Mouse (Mus musculus) gonadal fat pad, adult 2 months (tissue): ENCODE data around the gene Fhdc1. TPM values are rescaled to one million over a fixed set of nuclear protein-coding genes. Genes with fewer than 3 reads are reported as not detected.

Source experiments
- DNase-seq: peaks from one replicate; pipeline ENCODE4 v3.0.0-alpha.2; 2012; ENCODE audit warnings: low read depth
- polyA plus RNA-seq: library from polyadenylated mRNA; depleted of rRNA; stranded (reverse); fragments of >200 nt; gene quantifications from 2 replicates; pipeline ENCODE4 v1.2.3, GENCODE M21; 2012; rRNA removed

Fhdc1 gene
- 1.7 and 2.3 TPM in 2 replicates for polyA plus RNA-seq

DNA sequence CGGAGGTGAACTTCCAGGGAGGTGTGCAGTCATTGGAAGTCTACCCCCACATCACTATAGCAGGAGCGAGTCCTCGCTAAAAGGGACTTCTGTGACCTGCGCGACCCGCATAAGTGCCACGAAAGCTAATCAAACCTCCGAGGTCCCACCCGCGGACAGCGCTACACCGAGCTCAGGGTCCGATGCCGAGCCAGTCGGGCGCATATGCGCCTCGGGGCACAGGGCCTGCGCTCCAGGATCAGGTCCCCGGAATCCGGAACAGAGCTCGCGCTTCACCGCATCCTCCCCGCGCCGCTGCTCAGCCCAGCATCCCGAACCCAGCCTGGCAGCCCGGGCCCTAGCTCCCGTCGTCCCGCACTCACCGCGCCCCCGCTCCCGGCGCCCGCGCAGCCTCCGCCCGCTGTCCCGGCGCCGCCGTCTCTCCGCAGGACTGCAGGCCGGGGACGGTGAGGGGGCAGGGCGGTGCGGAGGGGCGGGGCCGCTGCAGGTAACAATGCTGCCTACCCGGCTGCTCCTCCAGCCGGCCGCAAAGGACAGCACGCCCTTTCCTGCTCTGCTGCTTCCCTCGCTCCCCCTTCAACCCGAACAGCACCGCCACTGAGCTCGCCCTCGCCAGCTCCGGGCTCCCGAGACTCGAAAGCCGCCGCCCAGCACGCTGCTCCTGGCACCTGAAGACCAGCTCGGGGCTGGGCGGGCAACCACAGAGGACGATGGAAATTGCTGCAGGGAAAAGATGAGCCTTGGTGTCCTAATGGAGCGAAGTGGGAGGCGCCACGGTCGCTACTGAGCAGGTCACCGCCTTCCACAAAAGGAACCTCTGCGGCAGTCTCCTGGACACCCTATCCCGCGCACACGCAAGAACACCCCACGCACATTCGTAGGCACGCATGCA is at the start of gene Fhdc1:
TSS of gene Fhdc1 (minus strand) at position 424 of the 892 bp plus-strand sequence.
- no peak for DNase-seq

DNA sequence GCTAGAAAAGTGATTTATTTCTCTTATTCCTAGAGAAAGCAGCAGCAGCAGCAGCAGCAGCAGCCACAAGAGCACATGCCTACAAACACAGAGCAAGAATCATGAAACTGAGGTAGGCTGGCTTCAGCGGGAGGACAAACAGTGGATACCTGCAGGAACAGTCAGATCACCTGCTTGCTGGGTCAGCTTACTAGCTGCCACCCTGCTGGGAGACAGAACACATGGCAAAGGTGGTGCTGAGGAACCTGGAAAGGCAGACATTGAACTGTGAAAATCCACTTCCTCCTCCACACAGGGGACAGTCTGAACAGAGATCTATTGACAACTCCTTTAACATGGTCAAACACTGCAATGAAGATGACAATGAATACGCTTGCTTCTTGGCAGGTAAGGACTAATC is 48.8 kb upstream of the Fhdc1 start:
- DNase-seq: no peak

DNA sequence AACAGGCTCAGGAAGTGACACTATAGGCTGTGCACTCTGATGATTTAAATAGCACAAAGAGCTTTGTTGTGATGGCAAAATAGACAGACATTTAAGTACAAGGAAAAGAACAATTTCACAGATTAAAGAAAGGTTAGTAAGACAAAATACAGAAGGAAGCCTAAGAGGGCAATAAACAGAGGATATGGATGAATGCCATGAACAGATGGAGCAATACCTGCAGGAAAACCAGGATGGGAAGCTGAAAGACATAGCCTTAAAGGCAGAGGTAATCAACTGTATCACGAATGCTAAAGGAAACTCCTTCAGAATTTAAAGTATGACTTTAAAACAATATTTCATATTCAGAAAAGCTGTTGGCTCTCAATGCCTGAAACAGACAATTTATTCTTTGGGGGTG is 44.7 kb upstream of the Fhdc1 start:
- DNase-seq: no peak

DNA sequence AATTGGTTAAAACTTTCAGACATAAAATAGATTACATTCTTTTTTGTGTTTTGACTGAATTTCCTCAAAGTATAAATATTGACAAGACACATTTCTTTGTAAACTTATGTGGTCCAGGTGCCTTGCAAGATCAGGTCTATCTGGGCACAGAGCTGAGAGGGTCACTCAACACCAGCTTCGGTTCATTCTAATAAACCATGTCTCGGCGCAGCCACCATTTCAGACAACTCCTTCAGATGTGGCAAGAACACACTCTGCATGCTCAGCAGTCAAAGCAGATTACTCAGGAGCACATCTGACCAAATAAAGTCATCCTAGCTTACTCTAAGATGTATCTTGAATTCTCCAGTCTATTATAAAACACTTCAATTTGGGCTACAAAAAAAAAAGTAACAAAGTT is 35.9 kb upstream of the Fhdc1 start:
- DNase-seq: no peak

DNA sequence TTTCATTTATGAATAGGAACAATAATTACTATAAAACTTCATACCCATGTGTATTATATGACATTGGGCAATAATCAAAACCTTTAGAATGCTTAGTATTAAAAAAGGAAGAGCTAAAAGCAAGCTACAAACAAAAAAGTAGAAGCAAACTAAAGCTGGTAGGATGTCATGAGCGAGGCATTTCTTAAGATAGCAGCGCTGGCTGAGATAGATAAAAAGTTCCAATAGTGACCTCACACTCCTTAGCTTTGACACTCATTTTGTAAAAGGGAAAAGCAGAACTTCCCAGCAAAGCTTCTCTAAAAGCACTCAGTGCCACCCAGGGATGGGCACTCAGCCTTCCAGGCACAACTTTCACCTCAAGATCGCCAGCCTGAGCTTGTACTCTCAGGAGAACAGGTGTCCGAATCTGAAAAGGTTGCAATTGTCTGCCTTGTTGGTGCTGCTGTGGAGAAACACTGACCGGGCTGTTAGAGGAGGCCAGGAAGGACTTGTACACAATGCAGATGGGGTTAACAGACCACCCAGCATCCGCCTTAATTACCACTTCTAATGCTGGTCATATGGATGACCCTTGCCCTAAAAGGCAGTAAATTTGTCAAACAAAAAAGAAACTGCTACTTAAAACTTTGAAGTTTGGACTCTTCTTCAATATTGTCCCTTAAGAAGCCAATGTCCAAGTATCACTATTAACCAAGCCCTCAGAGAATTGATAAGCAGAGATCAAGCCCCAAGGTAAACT is 32.7 kb upstream of the Fhdc1 start:
- no peak for DNase-seq

DNA sequence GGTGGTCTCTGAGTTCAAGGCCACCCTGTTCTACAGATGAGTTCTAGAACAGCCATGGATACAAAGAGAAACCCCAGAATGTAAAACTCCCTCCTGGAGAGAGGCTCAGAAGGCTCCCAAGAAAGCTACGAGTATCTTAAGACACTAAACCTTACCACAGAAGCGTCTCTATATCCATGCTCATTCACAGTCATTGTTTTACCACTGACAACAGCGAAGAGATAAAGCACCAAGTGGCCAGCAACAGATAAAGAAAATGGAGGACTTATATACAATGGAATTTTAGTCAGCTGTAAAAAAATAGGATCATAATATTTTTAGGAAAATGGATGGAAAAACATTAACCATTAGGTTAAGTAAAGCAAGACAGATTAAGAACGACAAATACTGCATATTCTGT is 25.0 kb upstream of the Fhdc1 start:
- DNase-seq: no peak

DNA sequence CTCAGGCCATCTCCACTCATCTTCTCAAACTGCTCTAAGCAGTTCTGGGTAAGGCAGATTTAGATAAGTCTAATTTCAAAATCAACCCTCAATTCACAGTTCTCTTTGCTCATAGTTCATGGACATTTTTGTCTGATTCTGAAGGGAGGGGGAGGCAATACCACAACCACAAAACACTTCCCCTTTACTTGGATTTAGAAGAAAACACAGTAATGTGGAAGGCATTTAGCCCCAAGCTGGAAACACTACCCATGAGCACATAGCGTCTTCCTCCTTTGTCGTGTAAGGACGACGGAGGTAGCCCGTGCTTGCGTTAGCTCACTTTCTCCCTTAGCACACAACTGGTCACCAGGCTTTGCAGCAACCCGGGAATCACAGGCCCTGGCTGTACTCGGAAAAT is 24.1 kb upstream of the Fhdc1 start:
- DNase-seq: no peak

DNA sequence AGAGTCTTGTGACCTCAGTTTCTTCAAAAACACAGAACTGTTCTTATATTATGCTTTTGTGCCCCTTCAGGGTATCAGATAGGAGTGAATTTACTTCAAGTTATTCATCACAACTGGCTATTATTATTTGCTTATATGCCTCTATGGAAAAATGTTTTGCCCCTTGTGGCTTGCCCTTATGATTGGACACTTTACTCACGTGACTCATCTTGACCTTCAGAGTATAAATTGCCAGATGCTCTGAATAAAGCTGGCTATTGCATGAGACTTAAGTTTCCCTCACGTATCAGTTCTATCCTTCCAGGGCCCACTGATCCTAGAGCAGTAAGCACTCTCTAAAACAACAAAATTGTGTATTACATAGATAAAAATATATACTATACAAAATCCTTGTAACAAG is 21.9 kb upstream of the Fhdc1 start:
- no peak for DNase-seq

DNA sequence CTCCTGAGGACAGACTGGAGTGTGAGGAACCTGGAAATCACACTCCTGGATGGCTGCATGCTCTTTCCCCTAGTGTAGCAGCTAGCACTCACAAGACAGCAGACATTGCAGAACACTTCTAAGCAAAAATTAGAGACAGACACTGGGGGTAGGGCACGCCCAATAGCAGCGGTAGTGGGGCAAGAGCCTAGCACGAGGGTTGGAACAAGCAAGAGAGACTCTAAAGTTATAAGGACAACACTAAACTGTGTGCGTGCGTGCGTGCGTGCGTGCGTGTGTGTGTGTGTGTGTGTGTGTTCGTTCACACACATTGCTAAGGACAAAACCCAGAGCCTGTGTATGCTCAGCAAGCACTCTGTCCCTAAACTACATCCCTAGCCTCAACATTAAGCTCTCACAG is 20.3 kb upstream of the Fhdc1 start:
- no peak for DNase-seq

DNA sequence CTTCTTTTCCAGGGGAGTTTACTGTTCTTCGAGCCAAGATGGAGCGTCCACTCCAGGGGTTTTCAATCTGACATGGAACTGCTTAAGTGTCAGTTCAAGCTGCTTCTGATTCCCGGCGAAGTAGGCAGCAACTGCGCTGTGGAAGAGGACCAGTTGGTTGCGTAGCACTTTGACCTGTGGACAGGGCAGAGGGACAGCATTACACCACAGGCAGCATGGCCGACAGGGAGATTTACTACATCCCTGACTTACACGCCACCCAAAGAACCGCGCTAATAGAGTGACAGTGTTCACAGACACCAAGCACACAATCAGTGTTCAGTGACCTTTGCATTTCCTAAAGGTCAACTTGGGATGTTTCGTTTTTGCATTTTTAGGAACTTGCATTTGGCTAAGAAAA is 17.5 kb upstream of the Fhdc1 start:
- DNase-seq: no peak

DNA sequence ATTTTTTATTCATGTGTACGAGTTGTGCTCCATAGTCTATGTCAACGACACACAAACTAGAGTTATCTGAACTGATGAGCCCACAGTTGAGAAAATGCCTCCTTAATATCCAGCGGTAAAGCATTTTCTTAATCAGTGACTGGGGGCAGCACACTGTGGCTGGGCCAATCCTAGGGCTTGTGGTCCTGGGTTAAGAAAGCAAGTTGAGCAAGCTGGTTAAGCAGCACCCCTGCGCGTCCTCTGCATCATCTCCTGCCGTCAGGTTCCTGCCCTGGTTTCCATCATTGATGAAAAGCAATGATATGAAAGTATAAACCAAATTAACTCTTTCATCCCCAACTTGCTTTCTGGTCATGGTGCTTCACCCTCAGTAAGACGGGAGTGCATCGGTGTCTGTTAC is 12.4 kb upstream of the Fhdc1 start:
- DNase-seq: no peak

DNA sequence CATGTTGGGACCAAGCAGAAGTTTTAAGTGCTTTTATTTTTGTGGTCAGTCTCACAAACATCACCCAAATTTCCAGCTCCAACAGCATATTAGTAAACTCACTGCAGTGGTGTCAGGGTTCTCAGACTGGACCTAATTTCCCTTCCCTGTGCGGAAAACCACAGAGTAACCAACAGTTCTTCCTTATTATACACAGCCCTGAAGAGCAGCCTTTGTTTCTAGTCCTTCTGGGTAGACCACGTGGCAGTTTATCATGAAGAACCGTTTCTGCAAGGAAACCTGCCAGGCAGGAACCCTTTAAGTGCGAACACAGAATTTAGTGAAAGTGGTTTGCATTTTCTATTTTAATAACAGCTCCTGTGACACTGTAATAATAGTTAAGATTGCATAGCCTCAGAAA is 11.9 kb upstream of the Fhdc1 start:
- DNase-seq: no peak

DNA sequence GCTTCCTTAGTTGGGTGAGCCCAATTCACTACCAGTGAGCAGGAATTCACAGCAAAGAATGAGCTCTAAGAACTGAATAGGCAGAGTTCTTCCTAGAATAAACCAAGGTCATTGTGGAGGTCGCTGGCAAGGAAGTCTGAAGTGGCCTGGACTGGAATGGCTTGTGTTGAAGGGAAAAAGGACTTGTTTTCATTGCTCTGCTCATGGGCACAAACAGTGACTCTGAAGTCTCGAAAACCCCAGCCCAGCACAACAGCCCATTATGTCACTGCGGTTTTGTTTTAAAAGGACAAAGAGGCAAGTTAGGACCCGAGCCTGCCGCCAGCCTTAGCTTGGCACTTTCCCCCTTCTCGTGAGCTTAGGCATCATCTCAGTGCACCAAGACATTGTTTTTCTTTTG is 8.5 kb upstream of the Fhdc1 start:
- DNase-seq: no peak

DNA sequence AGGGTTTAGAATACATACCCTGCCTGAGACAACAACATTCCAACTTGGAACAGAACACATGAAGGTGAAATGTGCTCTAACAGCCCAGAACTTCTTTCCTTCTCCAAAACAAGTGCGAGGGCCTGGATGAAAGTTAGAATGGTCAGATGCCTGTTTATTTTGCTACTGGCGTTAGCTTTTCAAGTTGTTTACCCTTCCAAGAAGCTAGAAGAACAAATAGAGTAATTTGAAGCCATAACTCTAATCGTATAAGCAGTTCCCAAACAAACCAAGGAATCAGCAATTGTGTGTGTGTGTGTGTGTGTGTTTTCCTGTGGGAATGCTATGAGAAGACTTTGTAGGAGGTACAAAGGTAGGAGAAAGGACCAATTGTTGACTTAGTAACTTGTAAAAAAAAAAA is 4.7 kb upstream of the Fhdc1 start:
- no peak for DNase-seq

DNA sequence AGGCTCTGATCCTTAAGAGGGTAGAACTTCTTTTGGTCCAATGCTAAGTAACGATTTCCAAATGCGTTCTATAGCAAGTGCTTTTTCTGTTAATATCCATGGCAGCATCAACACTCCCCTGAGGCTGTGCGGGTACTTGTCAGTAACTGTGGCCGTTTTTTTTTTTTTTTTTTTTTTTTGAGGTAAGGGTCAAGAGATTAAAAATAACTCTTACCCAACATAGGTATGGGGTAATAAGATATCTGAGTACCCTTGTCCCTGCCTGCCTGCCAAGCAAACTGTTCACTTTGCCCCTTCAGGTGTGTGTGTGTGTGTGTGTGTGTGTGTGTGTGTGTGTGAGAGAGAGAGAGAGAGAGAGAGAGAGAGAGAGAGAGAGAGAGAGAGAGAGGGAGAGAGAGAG is 4.1 kb upstream of the Fhdc1 start:
- no peak for DNase-seq

DNA sequence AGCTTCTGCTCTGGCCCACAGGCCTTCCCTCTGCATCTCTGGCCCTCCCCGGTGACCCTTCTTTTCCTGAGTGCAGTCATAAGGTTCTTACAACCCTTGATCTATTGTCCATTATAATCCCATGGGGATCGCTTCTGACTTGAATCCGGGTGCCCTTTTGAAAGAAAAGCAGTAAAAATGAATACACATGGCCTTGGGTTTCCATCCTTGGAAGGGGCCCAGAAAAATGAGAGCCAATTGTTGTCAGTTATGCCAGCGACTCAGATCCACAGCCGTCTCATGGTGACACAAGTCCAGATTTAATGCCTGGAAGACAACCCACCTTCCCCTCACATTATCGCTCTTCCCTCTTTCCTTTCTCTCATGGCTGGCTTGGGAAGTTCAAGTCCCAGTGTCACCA is 1.9 kb upstream of the Fhdc1 start:
- DNase-seq: no peak

DNA sequence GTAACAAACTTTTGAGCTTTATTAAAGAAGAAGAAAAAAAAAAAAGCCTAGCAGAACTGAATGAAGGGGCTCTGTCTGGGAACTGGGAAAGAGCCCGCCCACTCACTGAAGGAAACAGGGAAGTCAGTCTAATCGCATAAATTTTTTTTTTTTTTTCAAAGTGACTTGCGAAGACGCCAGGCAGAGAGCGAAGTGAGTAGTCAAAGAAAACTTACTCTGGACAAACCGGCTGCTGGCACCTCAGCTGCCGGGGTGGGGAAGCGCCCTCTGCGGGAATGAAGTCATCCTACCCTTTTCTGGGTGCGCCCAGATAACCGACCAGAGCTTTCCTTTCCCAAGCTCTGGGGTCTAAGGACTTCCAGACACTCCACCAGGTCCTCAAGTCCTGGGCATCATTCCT is 875 bp upstream of the Fhdc1 start:
- no peak for DNase-seq

DNA sequence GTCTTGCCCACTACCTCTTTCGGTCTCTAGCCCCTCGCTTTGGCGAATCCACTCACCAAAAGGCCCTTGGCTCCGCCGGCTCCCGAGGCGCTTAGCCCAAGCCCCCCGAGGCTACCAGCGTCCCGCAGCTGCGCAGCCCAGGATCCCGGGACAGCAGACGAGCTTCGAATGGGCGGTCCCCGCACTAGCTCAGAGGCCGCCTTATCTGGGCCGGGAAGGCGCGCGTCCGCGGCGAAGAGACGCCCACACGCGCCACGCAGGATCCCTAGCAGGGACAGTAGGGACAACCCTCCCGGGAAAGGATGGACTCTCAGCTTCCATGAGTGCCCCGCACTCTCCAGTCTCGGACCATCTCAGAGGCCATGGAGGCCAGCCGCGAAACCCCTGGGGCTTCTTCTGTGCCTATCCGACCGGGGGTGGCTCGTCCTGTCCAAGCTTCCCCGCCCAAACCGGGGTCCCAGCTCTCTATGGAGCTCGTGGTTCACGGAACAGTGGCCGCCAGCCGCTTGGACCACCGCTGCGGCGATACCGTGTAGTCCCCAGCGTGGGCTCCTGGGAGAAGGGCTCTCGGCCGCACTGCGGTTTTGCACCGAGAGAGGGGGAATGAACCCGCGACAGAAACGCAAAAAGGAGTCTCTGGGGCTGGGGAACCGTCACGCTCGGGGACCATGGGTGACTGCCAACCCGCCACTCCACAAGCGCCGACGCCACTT is 780 bp downstream of the Fhdc1 start:
- no peak for DNase-seq

DNA sequence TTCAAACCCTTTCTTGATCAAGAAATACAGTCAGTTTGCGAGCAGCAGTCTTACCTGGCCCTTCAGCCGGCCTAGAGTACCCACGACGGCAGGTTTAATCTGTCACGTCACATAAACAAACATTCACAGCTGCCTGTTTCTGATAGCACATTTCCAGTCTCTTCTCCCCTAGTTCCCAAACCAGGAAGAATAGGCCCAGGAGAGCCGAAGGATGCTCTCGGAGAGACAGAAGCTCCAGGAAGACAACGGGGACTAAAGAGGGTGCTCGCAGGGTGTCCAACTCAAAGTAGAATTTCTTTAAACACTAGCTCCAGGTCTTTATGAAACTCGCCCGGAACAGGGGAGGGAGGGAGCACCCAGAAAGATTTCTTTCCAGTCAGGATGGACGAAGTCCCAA is 1.3 kb downstream of the Fhdc1 start:
- DNase-seq: no peak

DNA sequence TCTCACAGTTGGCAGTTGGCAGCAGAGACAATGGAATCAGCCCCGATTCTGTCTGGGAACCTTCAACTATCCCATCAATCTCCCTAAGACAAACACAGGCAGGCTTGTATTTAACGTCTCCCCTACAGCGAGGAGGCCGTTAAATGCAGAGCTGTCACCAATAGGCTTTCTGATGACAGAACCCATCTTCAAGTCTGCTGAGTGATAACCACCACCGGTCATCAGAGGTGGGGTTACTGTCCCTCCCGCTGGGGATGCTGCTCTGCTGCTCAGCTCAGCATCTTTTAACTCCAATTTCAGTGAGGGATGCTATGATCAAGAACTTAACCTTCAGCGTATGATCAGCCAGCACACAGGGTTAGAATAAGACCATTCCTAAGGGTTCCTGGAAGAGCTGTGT is 2.0 kb downstream of the Fhdc1 start:
- no peak for DNase-seq

DNA sequence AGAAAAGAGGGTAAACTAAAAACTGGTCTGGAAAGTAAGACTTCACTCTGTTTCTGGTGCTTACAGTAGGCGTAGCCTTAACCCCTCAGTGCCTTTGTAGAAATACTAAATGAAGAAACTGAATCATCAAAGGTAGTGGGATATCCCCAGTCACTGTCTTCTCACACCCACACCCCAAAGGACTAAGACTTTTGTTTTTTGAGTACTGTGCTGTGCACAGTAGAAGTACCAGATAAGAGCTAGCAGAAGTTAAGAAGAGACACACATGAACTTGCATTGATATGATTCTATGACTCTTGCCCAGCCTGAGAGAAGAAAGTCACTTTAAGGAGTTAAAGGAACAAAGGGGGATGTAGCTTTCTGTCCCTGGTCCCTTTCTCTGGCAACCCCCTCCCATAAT is 2.7 kb downstream of the Fhdc1 start:
- DNase-seq: no peak

DNA sequence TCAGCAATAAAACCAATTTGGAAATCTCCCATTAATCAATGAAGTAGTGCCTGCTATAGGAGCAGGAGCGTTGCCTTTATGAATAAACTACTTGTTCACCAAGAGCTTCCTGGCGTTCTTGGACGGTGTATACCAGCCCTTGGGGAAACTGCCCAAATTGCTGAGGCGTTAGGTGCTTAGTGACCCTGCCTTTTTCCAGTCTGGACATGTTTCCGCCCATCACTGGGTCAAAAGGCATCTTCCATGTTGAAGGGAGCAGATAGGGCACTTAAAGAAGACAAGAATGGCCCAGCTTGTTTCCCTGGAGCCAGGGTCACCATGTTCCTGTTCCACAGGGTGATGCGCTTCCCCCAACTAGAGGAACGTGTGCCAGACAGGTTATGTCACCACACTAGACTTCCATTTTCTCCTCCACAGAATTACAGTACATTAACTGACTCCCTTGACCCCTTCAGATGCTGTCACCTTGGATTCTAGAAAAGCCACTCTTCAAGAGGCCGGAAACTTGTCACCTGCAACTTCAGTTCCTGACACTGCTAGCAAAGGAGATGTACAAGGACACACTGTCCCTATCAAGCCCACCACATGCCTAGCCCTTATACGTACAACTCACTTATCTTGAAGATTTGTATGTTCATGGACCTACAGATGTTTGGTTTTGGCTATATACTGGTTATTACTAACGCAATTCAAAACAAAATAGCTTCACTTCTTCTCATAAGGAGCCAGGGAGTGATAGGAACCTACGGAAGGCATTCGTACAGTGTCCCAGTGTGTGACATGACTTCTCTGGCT is 5.1 kb downstream of the Fhdc1 start:
- DNase-seq: peak; percentile 97
